Mouse (Mus musculus): ENCODE data around the gene Kif26b. TPM values are rescaled to one million over a fixed set of nuclear protein-coding genes. Genes with fewer than 3 reads are reported as not detected.

Gene Kif26b
- polyA plus RNA-seq, 1 experiment from 2014 or later: 4.9 TPM

GRCm38 (mm10) chr1:178513954-178514353, 15.0 kb upstream of the Kif26b start:
- Histone ChIP-seq H3K27me3 (replicated peaks) (no peaks in the 10 kb centered on the region), H3K9me3 (no peaks in the 10 kb centered on the region), H3K36me3 (no peaks in the 10 kb centered on the region), H3K4me1 (replicated peaks) (no peaks in the 10 kb centered on the region), H3K27ac (no peak overlapping the region), H3K4me2 (replicated peaks) (no peak overlapping the region), H3K4me3 (replicated peaks) (no peak overlapping the region), H3K9ac (no peak overlapping the region)
- 31% methylated on average over 8 of the region's 8 CpGs for WGBS
- ATAC-seq: no peak

- 86% methylated on average over 2 of the region's 2 CpGs for WGBS
- Histone ChIP-seq H3K27ac (no peak overlapping the region), H3K9me3 (no peaks in the 10 kb centered on the region), H3K9ac (no peak overlapping the region), H3K4me3 (replicated peaks) (no peak overlapping the region), H3K4me2 (replicated peaks) (no peak overlapping the region), H3K27me3 (replicated peaks) (no peaks in the 10 kb centered on the region), H3K4me1 (replicated peaks) (no peaks in the 10 kb centered on the region), H3K36me3 (no peaks in the 10 kb centered on the region)
- no peak for ATAC-seq
These were observed 13.1 kb upstream of the Kif26b start for GRCm38 (mm10) chr1:178515839-178516238.

DNA sequence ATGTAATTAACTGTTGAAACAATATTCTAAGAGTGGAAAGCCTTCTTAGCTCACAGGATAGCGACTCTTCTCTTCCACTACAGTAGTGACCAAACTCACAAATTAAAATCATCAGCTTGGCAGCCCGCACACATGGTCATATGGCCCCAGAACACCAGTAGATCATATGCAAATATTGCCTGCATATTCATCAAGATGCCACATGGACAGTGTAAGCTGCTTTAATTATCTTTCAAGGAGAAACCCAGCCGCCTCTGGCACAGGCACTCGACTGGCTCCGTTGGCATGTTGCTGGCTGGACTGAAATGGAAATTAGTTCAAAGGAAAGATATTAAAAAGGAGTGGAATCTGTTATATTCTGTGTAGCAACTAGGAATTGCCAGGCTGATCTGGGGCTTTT, 6.5 kb upstream of the Kif26b start:
- H3K27ac ChIP-seq: no peak overlapping the region
- no peaks in the 10 kb centered on the region for H3K4me1 ChIP-seq (replicated peaks)
- no peaks in the 10 kb centered on the region for H3K36me3 ChIP-seq
- no peaks in the 10 kb centered on the region for H3K9me3 ChIP-seq
- H3K9ac ChIP-seq: no peak overlapping the region
- no peaks in the 10 kb centered on the region for H3K27me3 ChIP-seq (replicated peaks)
- no peak overlapping the region for H3K4me3 ChIP-seq (replicated peaks)
- WGBS: 82% methylated on average over 5 of the region's 5 CpGs
- no peak overlapping the region for H3K4me2 ChIP-seq (replicated peaks)
- ATAC-seq: no peak

DNA sequence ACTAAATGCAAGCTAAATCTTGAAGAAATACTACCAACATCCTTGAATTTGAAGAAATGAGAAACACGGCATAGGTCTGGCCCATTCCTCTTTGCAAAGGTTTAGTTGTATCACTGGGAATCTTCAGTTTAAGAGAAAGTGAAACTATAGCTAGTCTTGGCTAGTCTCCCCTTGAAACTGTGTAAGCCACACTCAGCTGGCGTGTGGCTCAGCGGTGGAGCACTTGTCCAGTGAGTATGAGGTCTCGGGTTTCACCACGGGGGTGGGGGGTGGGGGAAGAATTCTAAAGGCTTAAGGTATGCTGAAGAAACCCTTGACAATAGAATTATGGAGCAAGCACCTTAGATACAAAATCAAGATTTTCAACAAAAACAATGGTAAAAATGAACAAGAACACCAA, 5.8 kb upstream of the Kif26b start:
- Histone ChIP-seq H3K27me3 (replicated peaks) (0 out of 2 replicates have a peak, but pooled peaks cover 2% of the 10 kb centered on the region), H3K27ac (no peak overlapping the region), H3K9me3 (no peaks in the 10 kb centered on the region), H3K4me3 (replicated peaks) (no peak overlapping the region), H3K4me2 (replicated peaks) (no peak overlapping the region), H3K4me1 (replicated peaks) (peaks cover 7% of the 10 kb centered on the region; the same call in 1 of the 2 replicates), H3K9ac (no peak overlapping the region), H3K36me3 (no peaks in the 10 kb centered on the region)
- 45% methylated on average over 5 of the region's 5 CpGs for WGBS
- ATAC-seq: no peak

DNA sequence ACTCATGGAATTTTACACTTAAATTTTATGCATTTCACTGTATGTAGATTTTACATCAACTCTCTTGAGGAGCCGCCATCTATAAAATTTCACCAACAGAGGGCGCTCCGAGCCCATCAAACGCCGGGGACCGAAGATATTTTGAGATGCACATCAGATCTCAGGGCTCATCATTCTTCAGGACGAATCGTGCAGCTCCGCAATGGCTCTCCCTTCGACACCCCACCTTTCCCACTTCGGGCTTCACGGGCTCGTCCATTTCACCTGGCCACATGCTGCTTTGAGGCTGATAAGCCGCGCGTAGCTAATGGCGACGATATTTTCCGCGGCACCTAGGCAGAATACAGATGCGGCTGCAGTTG, 1.8 kb upstream of the Kif26b start:
- Histone ChIP-seq H3K9ac (peak overlapping the region; percentile 54; the same call in 1 of the 2 replicates), H3K4me1 (replicated peaks) (peaks cover 22% of the 10 kb centered on the region), H3K4me2 (replicated peaks) (peak overlapping the region; percentile 100), H3K27ac (no peak overlapping the region), H3K36me3 (no peaks in the 10 kb centered on the region), H3K4me3 (replicated peaks) (peak overlapping the region; percentile 56), H3K9me3 (no peaks in the 10 kb centered on the region), H3K27me3 (replicated peaks) (peaks cover 4% of the 10 kb centered on the region; the same call in 1 of the 2 replicates)
- peak; percentile 36 for ATAC-seq
- under 1% methylated on average over 21 of the region's 21 CpGs for WGBS

DNA sequence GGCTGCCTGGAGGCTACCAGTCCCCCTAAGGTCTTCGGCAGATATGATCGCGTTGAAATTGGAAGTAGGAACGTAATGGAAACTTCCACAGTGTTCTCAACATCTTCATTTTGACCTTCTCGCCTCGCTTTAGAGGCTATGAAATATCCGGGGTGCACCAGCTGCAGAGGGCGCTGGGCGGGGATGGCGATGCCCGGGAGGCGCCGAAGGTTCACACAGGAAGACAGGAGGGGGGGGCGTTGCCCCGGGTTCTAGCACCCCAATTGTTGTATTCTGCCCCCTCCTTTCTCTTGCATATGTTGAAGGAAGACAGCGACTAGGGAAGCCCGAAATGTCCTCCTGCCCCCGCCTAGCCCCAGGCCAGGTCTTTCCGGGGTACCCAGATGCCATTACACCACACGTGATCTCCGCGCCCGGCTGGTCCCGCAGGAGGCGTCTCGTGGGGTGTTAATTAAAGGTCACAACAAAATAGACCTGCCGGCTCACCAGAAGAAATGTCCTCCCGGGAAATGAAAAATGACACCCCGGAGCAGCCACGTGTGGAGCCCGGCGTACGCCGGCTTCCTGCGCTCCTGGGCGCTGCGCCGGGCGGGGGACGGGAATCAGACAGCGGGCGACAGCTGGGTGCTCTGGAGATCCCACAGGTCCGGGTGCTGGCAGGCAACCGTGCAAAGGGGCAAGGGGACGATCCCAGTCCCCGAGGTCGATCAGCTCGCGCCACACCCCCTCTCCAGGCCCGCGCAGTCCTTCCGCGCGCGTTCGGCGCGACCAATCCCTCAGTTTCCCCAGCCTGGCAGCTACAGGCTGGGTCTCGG, 1.2 kb upstream of the Kif26b start:
- H3K4me2 ChIP-seq (replicated peaks): peak overlapping the region; percentile 100
- under 1% methylated on average over 57 of the region's 59 CpGs for WGBS
- peak overlapping the region; percentile 54 for H3K9ac ChIP-seq
- H3K9me3 ChIP-seq: no peaks in the 10 kb centered on the region
- peaks cover 4% of the 10 kb centered on the region; the same call in 1 of the 2 replicates for H3K27me3 ChIP-seq (replicated peaks)
- H3K36me3 ChIP-seq: no peaks in the 10 kb centered on the region
- peak overlapping the region; percentile 42; the same call in 1 of the 2 replicates for H3K27ac ChIP-seq
- H3K4me1 ChIP-seq (replicated peaks): peaks cover 22% of the 10 kb centered on the region
- ATAC-seq: peak; percentile 36
- peak overlapping the region; percentile 56 for H3K4me3 ChIP-seq (replicated peaks)

GRCm38 (mm10) chr1:178529512-178530300, 781 bp downstream of the Kif26b start:
- H3K27ac ChIP-seq: no peak overlapping the region

GRCm38 (mm10) chr1:178530301-178531078, 1.6 kb downstream of the Kif26b start:
- Histone ChIP-seq H3K4me2 (replicated peaks) (peak overlapping the region; percentile 100), H3K27me3 (replicated peaks) (peaks cover 4% of the 10 kb centered on the region; the same call in 1 of the 2 replicates), H3K9ac (peak overlapping the region; percentile 54), H3K9me3 (no peaks in the 10 kb centered on the region), H3K27ac (no peak overlapping the region), H3K36me3 (no peaks in the 10 kb centered on the region), H3K4me1 (replicated peaks) (peaks cover 22% of the 10 kb centered on the region), H3K4me3 (replicated peaks) (peak overlapping the region; percentile 56)
- ATAC-seq: peak; percentile 61
- WGBS: under 1% methylated on average over 61 of the region's 62 CpGs

More at GRCm38 (mm10) chr1:178529512-178530300, 781 bp downstream of the Kif26b start:
- Histone ChIP-seq H3K9ac (peak overlapping the region; percentile 54), H3K4me2 (replicated peaks) (peak overlapping the region; percentile 100), H3K36me3 (no peaks in the 10 kb centered on the region), H3K27me3 (replicated peaks) (peaks cover 4% of the 10 kb centered on the region; the same call in 1 of the 2 replicates), H3K4me3 (replicated peaks) (peak overlapping the region; percentile 56), H3K4me1 (replicated peaks) (peaks cover 22% of the 10 kb centered on the region), H3K9me3 (no peaks in the 10 kb centered on the region)
- under 1% methylated on average over 38 of the region's 38 CpGs for WGBS
- no peak for ATAC-seq

DNA sequence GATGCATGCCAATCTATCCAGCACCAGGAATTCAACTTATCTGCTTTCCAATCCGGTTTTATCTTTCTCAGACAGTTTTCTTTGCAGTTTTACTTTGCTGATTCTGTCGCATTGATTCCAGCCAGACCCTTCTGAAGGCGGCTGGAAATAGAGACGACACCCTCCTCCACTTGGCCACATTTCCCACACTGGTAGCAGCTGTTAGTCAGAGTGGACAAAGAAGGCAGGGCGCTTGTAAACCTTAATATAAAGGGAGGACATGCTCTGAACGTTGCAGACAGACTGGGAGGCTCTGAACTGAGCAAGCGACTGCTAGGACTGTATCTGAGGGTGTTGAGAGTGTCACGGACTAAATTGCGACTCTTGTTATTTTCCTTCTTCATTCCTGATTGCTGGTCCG, 11.3 kb downstream of the Kif26b start:
- no peaks in the 10 kb centered on the region for H3K9me3 ChIP-seq
- no peaks in the 10 kb centered on the region for H3K36me3 ChIP-seq
- no peak overlapping the region for H3K27ac ChIP-seq
- H3K4me3 ChIP-seq (replicated peaks): no peak overlapping the region
- H3K9ac ChIP-seq: no peak overlapping the region
- ATAC-seq: no peak
- no peaks in the 10 kb centered on the region for H3K27me3 ChIP-seq (replicated peaks)
- WGBS: 66% methylated on average over 10 of the region's 10 CpGs
- no peaks in the 10 kb centered on the region for H3K4me1 ChIP-seq (replicated peaks)
- no peak overlapping the region for H3K4me2 ChIP-seq (replicated peaks)

DNA sequence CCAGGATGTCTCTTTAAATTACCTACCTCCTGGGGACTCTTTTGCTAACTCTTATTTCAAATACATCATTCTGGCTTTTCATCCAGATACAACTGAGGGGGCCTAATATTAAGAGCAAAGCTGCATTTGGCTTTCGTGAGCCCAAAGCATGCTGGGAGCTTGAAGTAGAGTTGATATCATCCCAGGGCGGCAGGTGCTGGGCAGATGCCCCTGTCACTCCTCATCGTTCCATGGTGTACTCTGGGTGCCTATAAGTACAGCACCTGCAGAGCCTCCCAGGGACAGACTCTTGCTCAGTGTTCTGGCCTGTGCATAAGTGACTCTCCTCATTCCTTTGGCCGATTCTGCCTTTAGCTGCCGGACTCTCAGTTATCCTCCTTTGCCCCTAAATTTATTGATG, 13.5 kb downstream of the Kif26b start:
- no peak overlapping the region for H3K4me3 ChIP-seq (replicated peaks)
- no peaks in the 10 kb centered on the region for H3K36me3 ChIP-seq
- no peaks in the 10 kb centered on the region for H3K27me3 ChIP-seq (replicated peaks)
- H3K4me1 ChIP-seq (replicated peaks): no peaks in the 10 kb centered on the region
- H3K4me2 ChIP-seq (replicated peaks): no peak overlapping the region
- H3K9ac ChIP-seq: no peak overlapping the region
- ATAC-seq: no peak
- H3K9me3 ChIP-seq: no peaks in the 10 kb centered on the region
- 87% methylated on average over 5 of the region's 5 CpGs for WGBS
- no peak overlapping the region for H3K27ac ChIP-seq

- Histone ChIP-seq H3K27ac (no peak overlapping the region), H3K4me3 (replicated peaks) (no peak overlapping the region), H3K9me3 (no peaks in the 10 kb centered on the region), H3K9ac (no peak overlapping the region), H3K4me2 (replicated peaks) (no peak overlapping the region), H3K36me3 (no peaks in the 10 kb centered on the region), H3K4me1 (replicated peaks) (no peaks in the 10 kb centered on the region), H3K27me3 (replicated peaks) (no peaks in the 10 kb centered on the region)
- ATAC-seq: no peak
- WGBS: 79% methylated on average over 8 of the region's 8 CpGs
These were observed 14.3 kb downstream of the Kif26b start for GRCm38 (mm10) chr1:178542990-178543944.
